Mouse (Mus musculus) gastrocnemius, adult 2 months (tissue): ENCODE results near the gene Khdrbs1. TPM values are rescaled to one million over a fixed set of nuclear protein-coding genes. Genes with fewer than 3 reads are reported as not detected.
"Not testable (repeated sequence)": the region's sequence is repeated elsewhere in the genome, so short reads cannot be mapped to it uniquely, and the experiment has no call there.

ENCODE experiments used
- DNase-seq: peaks from one replicate; pipeline ENCODE4 v3.0.0; 2022
- H3K27ac ChIP-seq: fragments of 200-600 bp; 2 replicates; pipeline ENCODE4 v1.8.1; 2022; ENCODE audit warnings: mild to moderate bottlenecking
- H3K4me3 ChIP-seq: fragments of 200-600 bp; 2 replicates; pipeline ENCODE4 v1.8.1; 2022; ENCODE audit warnings: mild to moderate bottlenecking, moderate library complexity
- CTCF ChIP-seq: fragments of 200-600 bp; IDR thresholded peaks from 2 replicates; pipeline ENCODE4 v1.8.1; 2022; ENCODE audit warnings: antibody characterized with exemption, mild to moderate bottlenecking, moderate library complexity
- intact Hi-C: fragments of 180-260 bp; cut with DNase I; formaldehyde crosslinking; loops from one replicate; pipeline ENCODE4 v1.15.1; 2025
- total RNA-seq, 2 experiments: library from RNA; stranded (reverse); gene quantifications; 2 replicates each; pipeline ENCODE4 v1.2.3; 2021

Khdrbs1 gene
- total RNA-seq, 2 experiments from 2014 or later = 24.3 to 27.0 TPM

GRCm38 (mm10) chr4:129770600-129770999 is 28.5 kb upstream of the Khdrbs1 start:
- Histone ChIP-seq H3K27ac (no peak overlapping the region), H3K4me3 (no peak overlapping the region)
- intact Hi-C loops = no loop called here
- no peak for DNase-seq
- TF ChIP-seq CTCF = no peak

- H3K4me3 ChIP-seq, intact Hi-C loops, H3K27ac ChIP-seq, DNase-seq: not testable (repeated sequence)
Measured at GRCm38 (mm10) chr4:129768742-129769141, 26.6 kb upstream of the Khdrbs1 start.

DNA sequence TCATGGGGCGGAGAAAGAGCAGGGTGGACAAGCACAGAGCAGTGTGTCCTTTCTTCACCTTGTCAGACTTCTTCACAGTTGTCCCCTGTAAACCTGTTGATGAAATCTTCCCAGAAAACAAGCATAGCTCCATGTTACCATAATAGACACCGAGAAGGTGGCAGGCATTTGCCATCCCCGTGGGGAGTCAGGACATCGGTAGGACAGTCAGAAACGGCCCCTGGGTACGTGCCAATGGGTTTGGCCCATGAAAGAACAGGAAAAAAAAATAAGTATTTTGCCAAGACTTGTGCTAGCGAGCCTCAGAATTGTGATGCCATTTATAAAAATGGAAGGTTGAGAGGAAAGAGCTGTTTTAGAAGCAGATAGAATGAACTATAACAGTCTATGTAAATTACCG is 25.7 kb upstream of the Khdrbs1 start:
- TF ChIP-seq CTCF = no peak
- no peak overlapping the region for H3K4me3 ChIP-seq
- H3K27ac ChIP-seq = no peak overlapping the region
- DNase-seq = no peak
- intact Hi-C loops = no loop called here

DNA sequence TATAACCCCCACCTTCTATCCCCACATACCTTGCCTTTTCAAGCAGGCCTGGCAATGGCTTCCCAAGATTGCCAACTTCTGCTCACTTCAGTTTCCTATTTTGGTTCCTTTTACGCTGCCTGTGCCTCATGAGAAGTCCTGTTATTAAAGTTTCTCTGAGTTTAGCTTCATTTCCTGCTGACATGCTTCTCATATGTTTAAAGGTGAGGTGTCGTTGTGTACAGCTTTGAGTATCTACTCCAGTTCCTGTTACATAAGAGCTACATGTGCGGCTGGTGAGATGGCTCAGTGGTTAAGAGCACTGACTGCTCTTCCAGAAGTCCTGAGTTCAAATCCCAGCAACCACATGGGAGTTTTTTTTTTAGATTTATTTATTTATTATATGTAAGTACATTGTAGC is 23.2 kb upstream of the Khdrbs1 start:
- no peak for DNase-seq
- intact Hi-C loops = no loop called here
- no peak for TF ChIP-seq CTCF
- no peak overlapping the region for H3K4me3 ChIP-seq
- no peak overlapping the region for H3K27ac ChIP-seq

GRCm38 (mm10) chr4:129762496-129762895 is 20.4 kb upstream of the Khdrbs1 start:
- DNase-seq, H3K27ac ChIP-seq, intact Hi-C loops, H3K4me3 ChIP-seq: not testable (repeated sequence)
- TF ChIP-seq CTCF = peak; percentile 28; the same call in 1 of the 2 replicates

- Histone ChIP-seq H3K27ac (no peak overlapping the region), H3K4me3 (no peak overlapping the region)
- TF ChIP-seq CTCF = no peak
- no peak for DNase-seq
- intact Hi-C loops = no loop called here
Measured at GRCm38 (mm10) chr4:129761606-129762005, 19.5 kb upstream of the Khdrbs1 start.

GRCm38 (mm10) chr4:129755455-129755854 is 13.4 kb upstream of the Khdrbs1 start:
- TF ChIP-seq CTCF = no peak
- no peak for DNase-seq
- H3K27ac ChIP-seq = no peak overlapping the region
- H3K4me3 ChIP-seq = no peak overlapping the region
- intact Hi-C loops = loop anchor here (10.0 kb wide), 1 partner anchor 1011 kb away; no protein-coding TSS in a partner anchor

DNA sequence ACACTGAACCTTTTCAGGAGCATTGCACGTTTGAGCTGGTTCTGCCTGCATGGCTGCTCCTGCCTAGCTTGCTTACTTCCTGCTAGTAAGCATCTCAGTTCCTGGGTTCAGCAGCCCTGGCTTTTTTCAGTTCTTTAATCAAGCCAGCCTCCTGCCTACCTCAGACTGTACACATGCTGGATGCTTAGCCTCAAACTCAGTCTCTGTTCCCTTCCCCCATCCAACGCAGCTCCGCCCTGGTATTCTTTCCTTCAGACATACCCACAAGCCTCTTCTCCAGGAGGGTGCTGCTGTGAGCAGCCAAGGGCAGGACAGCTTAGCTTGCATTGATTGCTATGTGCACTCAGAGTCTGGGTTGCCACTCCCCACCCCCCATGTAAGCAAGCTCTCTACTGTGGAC is 12.6 kb upstream of the Khdrbs1 start:
- DNase-seq = no peak
- no peak for TF ChIP-seq CTCF
- Histone ChIP-seq H3K4me3 (no peak overlapping the region), H3K27ac (no peak overlapping the region)
- intact Hi-C loops = loop anchor here (10.0 kb wide), 1 partner anchor 1010 kb away; no protein-coding TSS in a partner anchor

GRCm38 (mm10) chr4:129750430-129750829 is 8.3 kb upstream of the Khdrbs1 start:
- no peak overlapping the region for H3K4me3 ChIP-seq
- no peak for DNase-seq
- intact Hi-C loops = loop anchor here (10.0 kb wide), 1 partner anchor 1006 kb away; no protein-coding TSS in a partner anchor
- H3K27ac ChIP-seq = no peak overlapping the region
- TF ChIP-seq CTCF = no peak

- no peak overlapping the region for H3K27ac ChIP-seq
- intact Hi-C loops = no loop called here
- no peak overlapping the region for H3K4me3 ChIP-seq
- TF ChIP-seq CTCF = no peak
- DNase-seq = no peak
Measured at GRCm38 (mm10) chr4:129746591-129746990, 4.5 kb upstream of the Khdrbs1 start.

DNA sequence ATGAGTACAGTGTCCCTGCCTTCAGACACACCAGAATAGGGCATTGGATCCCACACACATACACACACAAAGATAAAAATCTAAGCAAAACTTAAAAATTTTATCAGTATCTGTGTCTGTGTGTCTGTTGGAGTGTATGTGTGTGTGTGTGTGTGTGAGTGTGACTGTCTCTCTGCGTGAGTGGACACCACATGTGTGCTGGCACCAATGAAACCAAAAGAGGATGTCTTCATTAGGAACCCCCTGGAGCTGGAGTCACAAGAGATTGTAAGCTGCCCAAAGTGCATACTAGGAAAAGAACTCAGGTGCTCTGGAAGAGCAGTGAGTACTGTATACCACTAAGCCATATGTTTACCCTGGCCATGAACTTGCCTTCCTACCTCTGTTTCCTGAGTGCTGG is 4.0 kb upstream of the Khdrbs1 start:
- H3K4me3 ChIP-seq = no peak overlapping the region
- intact Hi-C loops = no loop called here
- TF ChIP-seq CTCF = no peak
- DNase-seq = no peak
- H3K27ac ChIP-seq = no peak overlapping the region

DNA sequence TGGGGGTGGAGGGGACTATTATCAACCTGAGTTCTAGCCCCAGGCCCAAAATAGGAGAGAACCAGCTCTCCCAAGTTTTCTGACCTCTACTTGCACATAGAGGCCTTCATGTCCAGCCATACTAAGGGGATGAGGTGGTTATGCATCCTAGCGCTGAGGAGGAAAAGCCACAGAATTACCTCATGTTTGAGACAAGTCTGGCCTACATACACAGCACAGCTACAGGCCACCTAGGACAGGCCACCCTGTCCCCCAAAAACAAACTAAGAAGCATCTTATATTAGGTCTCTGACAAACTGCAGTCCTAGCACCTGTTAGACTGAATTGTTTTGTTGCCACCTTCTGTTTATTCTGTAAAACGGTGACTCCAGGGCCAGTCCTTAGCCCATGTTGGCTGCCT is 1.4 kb upstream of the Khdrbs1 start:
- TF ChIP-seq CTCF = no peak
- intact Hi-C loops = loop anchor here (5.0 kb wide), 1 partner anchor 79 kb away; no protein-coding TSS in a partner anchor
- H3K27ac ChIP-seq = peak overlapping the region; percentile 98
- no peak for DNase-seq
- no peak overlapping the region; the same call in 1 of the 2 replicates for H3K4me3 ChIP-seq

- no peak for TF ChIP-seq CTCF
- Histone ChIP-seq H3K27ac (peak overlapping the region; percentile 98), H3K4me3 (peak overlapping the region; percentile 86)
- DNase-seq = peak; percentile 19
- intact Hi-C loops = loop anchor here (5.0 kb wide), 1 partner anchor 79 kb away; no protein-coding TSS in a partner anchor
Measured at GRCm38 (mm10) chr4:129743010-129743390, 897 bp upstream of the Khdrbs1 start.

DNA sequence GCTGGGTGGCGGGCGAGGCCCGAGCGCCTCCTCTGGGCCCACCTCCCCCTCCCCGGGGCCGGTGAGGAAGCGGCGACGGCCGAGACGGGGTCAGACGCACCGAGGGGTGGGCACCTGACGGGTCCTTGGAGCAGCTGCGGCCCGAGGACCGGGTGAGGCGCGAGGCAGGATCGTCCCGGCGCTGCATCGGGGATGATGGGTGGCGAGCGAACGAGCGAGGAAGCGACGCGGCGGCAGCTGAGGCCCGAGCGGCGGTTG is 200 bp downstream of the Khdrbs1 start:
- peak overlapping the region; percentile 98 for H3K27ac ChIP-seq
- peak overlapping the region; percentile 86 for H3K4me3 ChIP-seq
- TF ChIP-seq CTCF = no peak
- no peak for DNase-seq
- intact Hi-C loops = loop anchor here (5.0 kb wide), 1 partner anchor 80 kb away; no protein-coding TSS in a partner anchor
